Mouse (Mus musculus) CH12.LX (cell line): ENCODE data around the gene Exosc6. TPM values are rescaled to one million over a fixed set of nuclear protein-coding genes. Genes with fewer than 3 reads are reported as not detected.

Experiments used
- DNase-seq: peaks from one replicate; pipeline ENCODE4 v3.0.0-alpha.2; 2013; ENCODE audit errors: extremely low read depth
- H3K27ac ChIP-seq: 2 replicates; pipeline ENCODE4 v1.5.1; 2012; ENCODE audit warnings: low read depth, mild to moderate bottlenecking, control low read depth, moderate library complexity; ENCODE audit not compliant: insufficient read depth
- H3K27me3 ChIP-seq: replicated peaks from 2 replicates; pipeline ENCODE3; 2012; ENCODE audit warnings: inconsistent platforms
- H3K36me3 ChIP-seq, 2 experiments: replicated peaks in 1 of 2; 2 replicates each; pipeline versions ENCODE3 to v1.6.1; 2012; ENCODE audit warnings: inconsistent platforms in 1 of 2, low read length in 1 of 2, mild to moderate bottlenecking in 1 of 2, mixed read lengths in 1 of 2, moderate library complexity in 1 of 2; ENCODE audit not compliant: control insufficient read depth in 1 of 2, insufficient read depth in 1 of 2
- H3K4me1 ChIP-seq, 2 experiments: 2 replicates each; pipeline ENCODE4 v1.6.1; 2012; ENCODE audit warnings: inconsistent platforms in 1 of 2, moderate library complexity in 1 of 2; ENCODE audit not compliant: insufficient read depth in 2 of 2, control insufficient read depth in 1 of 2
- H3K4me2 ChIP-seq: 2 replicates; pipeline ENCODE4 v1.6.1; 2012; ENCODE audit warnings: low read depth, mild to moderate bottlenecking, control low read depth; ENCODE audit not compliant: poor library complexity, insufficient read depth, severe bottlenecking
- H3K4me3 ChIP-seq, 3 experiments: fragments of 150-350 bp in 1 of 3; sonication (generic) in 1 of 3; replicated peaks in 1 of 3; 2 replicates each; pipeline versions ENCODE3 to v1.5.1; 2011 to 2012; ENCODE audit warnings: low read depth in 2 of 3, low read length in 2 of 3, mild to moderate bottlenecking in 2 of 3, moderate library complexity in 2 of 3, control low read depth in 1 of 3, improper control_type of control experiment in 1 of 3, inconsistent platforms in 1 of 3, mixed read lengths in 1 of 3; ENCODE audit not compliant: poor library complexity in 1 of 3
- H3K79me2 ChIP-seq: replicated peaks from 2 replicates; pipeline ENCODE4 v1.6.1; 2012; ENCODE audit warnings: mild to moderate bottlenecking, moderate library complexity; ENCODE audit not compliant: control insufficient read depth, poor library complexity, insufficient read depth, severe bottlenecking; ENCODE audit errors: extremely low read depth
- H3K9ac ChIP-seq: 2 replicates; pipeline ENCODE4 v1.6.1; 2012; ENCODE audit warnings: low read depth, mild to moderate bottlenecking, control low read depth, moderate library complexity; ENCODE audit not compliant: insufficient read depth
- H3K9me3 ChIP-seq: replicated peaks from 2 replicates; pipeline ENCODE3; 2012; ENCODE audit warnings: low read length, inconsistent platforms, mixed read lengths
- BHLHE40 ChIP-seq: IDR thresholded peaks from 2 replicates; pipeline ENCODE4 v1.6.1; 2011; ENCODE audit warnings: mild to moderate bottlenecking, low read depth, low read length, improper control_type of control experiment
- CHD2 ChIP-seq: IDR thresholded peaks from 2 replicates; pipeline ENCODE4 v1.6.1; 2011; ENCODE audit warnings: low read length, improper control_type of control experiment
- ELF1 ChIP-seq: IDR thresholded peaks from 2 replicates; pipeline ENCODE4 v1.6.1; 2014; ENCODE audit warnings: low read depth, mild to moderate bottlenecking, inconsistent platforms, low read length, improper control_type of control experiment
- ETS1 ChIP-seq: conservative IDR thresholded peaks from 2 replicates; pipeline ENCODE4 v1.6.1; 2012; ENCODE audit warnings: low read depth, mild to moderate bottlenecking, inconsistent platforms, low read length, improper control_type of control experiment, moderate library complexity
- HCFC1 ChIP-seq: IDR thresholded peaks from 2 replicates; pipeline ENCODE4 v1.6.1; 2012; ENCODE audit warnings: low read depth, mild to moderate bottlenecking, inconsistent platforms, low read length, improper control_type of control experiment
- JUND ChIP-seq: conservative IDR thresholded peaks from 2 replicates; pipeline ENCODE4 v1.6.1; 2011; ENCODE audit warnings: low read depth, low read length, improper control_type of control experiment
- MEF2A ChIP-seq: IDR thresholded peaks from 2 replicates; pipeline ENCODE4 v1.6.1; 2014; ENCODE audit warnings: low read depth, mild to moderate bottlenecking, inconsistent platforms, low read length, improper control_type of control experiment, borderline replicate concordance
- MYC ChIP-seq: IDR thresholded peaks from 2 replicates; pipeline ENCODE4 v1.6.1; 2011; ENCODE audit warnings: low read depth, mild to moderate bottlenecking, improper control_type of control experiment, low read length
- NELFE ChIP-seq: IDR thresholded peaks from 2 replicates; pipeline ENCODE4 v1.6.1; 2011; ENCODE audit warnings: low read depth, low read length, improper control_type of control experiment
- PAX5 ChIP-seq: IDR thresholded peaks from 2 replicates; pipeline ENCODE4 v1.6.1; 2012; ENCODE audit warnings: low read length, inconsistent platforms, mixed read lengths
- POLR2A ChIP-seq: IDR thresholded peaks from 2 replicates; pipeline ENCODE4 v1.6.1; 2011; ENCODE audit warnings: low read depth, mild to moderate bottlenecking, improper control_type of control experiment, low read length
- POLR2AphosphoS2 ChIP-seq: IDR thresholded peaks from 2 replicates; pipeline ENCODE4 v1.6.1; 2011; ENCODE audit warnings: low read depth, low read length, improper control_type of control experiment
- RAD21 ChIP-seq: IDR thresholded peaks from 2 replicates; pipeline ENCODE4 v1.6.1; 2011; ENCODE audit warnings: low read depth, mild to moderate bottlenecking, low read length, improper control_type of control experiment, moderate library complexity
- SIN3A ChIP-seq: IDR thresholded peaks from 2 replicates; pipeline ENCODE4 v1.6.1; 2012; ENCODE audit warnings: low read length, improper control_type of control experiment, inconsistent platforms
- SMC3 ChIP-seq: IDR thresholded peaks from 2 replicates; pipeline ENCODE4 v1.6.1; 2011; ENCODE audit warnings: low read depth, low read length, improper control_type of control experiment
- TBP ChIP-seq: conservative IDR thresholded peaks from 2 replicates; pipeline ENCODE4 v1.6.1; 2011; ENCODE audit warnings: low read depth, low read length, improper control_type of control experiment
- TCF12 ChIP-seq: IDR thresholded peaks from 2 replicates; pipeline ENCODE4 v1.6.1; 2014; ENCODE audit warnings: low read depth, mild to moderate bottlenecking, inconsistent platforms, low read length, improper control_type of control experiment
- UBTF ChIP-seq: IDR thresholded peaks from 2 replicates; pipeline ENCODE4 v1.6.1; 2012; ENCODE audit warnings: low read depth, mild to moderate bottlenecking, inconsistent platforms, low read length, improper control_type of control experiment, moderate library complexity
- USF1 ChIP-seq: IDR thresholded peaks from 2 replicates; pipeline ENCODE4 v1.6.1; 2014; ENCODE audit warnings: low read depth, mild to moderate bottlenecking, inconsistent platforms, low read length, improper control_type of control experiment
- USF2 ChIP-seq: conservative IDR thresholded peaks from 2 replicates; pipeline ENCODE4 v1.6.1; 2011; ENCODE audit warnings: low read depth, low read length, improper control_type of control experiment
- ZC3H11A ChIP-seq: IDR thresholded peaks from 2 replicates; pipeline ENCODE4 v1.6.1; 2012; ENCODE audit warnings: low read depth, mild to moderate bottlenecking, inconsistent platforms, low read length, improper control_type of control experiment
- ZKSCAN1 ChIP-seq: IDR thresholded peaks from 2 replicates; pipeline ENCODE4 v1.6.1; 2012; ENCODE audit warnings: low read depth, inconsistent platforms, low read length, improper control_type of control experiment, borderline replicate concordance
- ZMIZ1 ChIP-seq: IDR thresholded peaks from 2 replicates; pipeline ENCODE4 v1.6.1; 2012; ENCODE audit warnings: low read depth, mild to moderate bottlenecking, inconsistent platforms, low read length, improper control_type of control experiment
- ZNF384 ChIP-seq: IDR thresholded peaks from 2 replicates; pipeline ENCODE4 v1.6.1; 2012; ENCODE audit warnings: low read depth, low read length, improper control_type of control experiment, inconsistent platforms
- dilution Hi-C: fragments of 300-500 bp; cut with MboI; formaldehyde crosslinking; loops from 2 replicates; pipeline ENCODE4 v1.14.3; 2020; ENCODE audit warnings: low sequenced_read_pairs; ENCODE audit not compliant: extremely low pct_unique_long_range_greater_than_20kb, extremely low pct_ligation_motif_present
- in situ Hi-C: fragments of 300-500 bp; cut with MboI; formaldehyde crosslinking; loops from 3 replicates; pipeline ENCODE4 v1.14.3; 2019; ENCODE audit warnings: low sequenced_read_pairs, low pct_ligation_motif_present, low pct_unique_long_range_greater_than_20kb, mixed read lengths
- polyA plus RNA-seq: library from polyadenylated mRNA; unstranded; fragments of >175 nt; gene quantifications from 2 replicates; pipeline ENCODE4 v1.2.1, GENCODE M21; 2012; ENCODE audit warnings: low read depth; ENCODE audit not compliant: insufficient read length
- total RNA-seq, 2 experiments: library from RNA; depleted of rRNA; stranded (reverse); fragments of 300-350 nt in 1 of 2; fragments of >200 nt in 1 of 2; gene quantifications; 2 replicates each; pipeline ENCODE4 v1.2.3; 2012 to 2014

The Exosc6 gene
- total and polyA plus RNA-seq, 3 experiments: 3.9 to 20.3 (median 3.9) TPM

GRCm38 (mm10) chr8:111029589-111029988 is 26.6 kb upstream of the Exosc6 start:
- peaks cover 11% of the 10 kb centered on the region for H3K79me2 ChIP-seq
- TF ChIP-seq TCF12: peak; percentile 50; the same call in 1 of the 2 replicates
- peak; percentile 59; the same call in 1 of the 2 replicates for TF ChIP-seq ELF1
- no peak; the same call in 1 of the 2 replicates for TF ChIP-seq MYC
- TF ChIP-seq TBP: peak; percentile 90
- TF ChIP-seq PAX5: no peak
- TF ChIP-seq USF2: no peak
- peak; percentile 58; the same call in 1 of the 2 replicates for TF ChIP-seq MEF2A
- no peak for TF ChIP-seq RAD21
- TF ChIP-seq ZC3H11A: no peak
- TF ChIP-seq ZMIZ1: no peak
- TF ChIP-seq HCFC1: peak; percentile 22; the same call in 1 of the 2 replicates
- 0 out of 2 replicates have a peak, but pooled peaks have one; percentile 27 for TF ChIP-seq NELFE
- no peak for TF ChIP-seq CHD2
- no peak for TF ChIP-seq ETS1
- TF ChIP-seq USF1: no peak
- no peak for TF ChIP-seq SMC3
- TF ChIP-seq POLR2AphosphoS2: no peak
- TF ChIP-seq ZNF384: no peak
- no peak for TF ChIP-seq JUND
- no peak for TF ChIP-seq UBTF
- TF ChIP-seq POLR2A: peak; percentile 55; the same call in 1 of the 2 replicates
- TF ChIP-seq BHLHE40: no peak
- no peak for TF ChIP-seq ZKSCAN1
- no peak; the same call in 1 of the 2 replicates for TF ChIP-seq SIN3A
- peak; percentile 89 for DNase-seq
- dilution Hi-C loops (no loop called here), in situ Hi-C loops (no loop called here)
- H3K4me3 ChIP-seq: peak overlapping the region; percentile 56 to 66 (median 64)
- peaks cover 0 to 8% of the 10 kb centered on the region in 2 experiments for H3K36me3 ChIP-seq
- H3K4me1 ChIP-seq: peaks cover 0 to 22% of the 10 kb centered on the region in 2 experiments; a peak in 3 of 4 replicates
- peak overlapping the region; percentile 87 for H3K9ac ChIP-seq
- H3K27ac ChIP-seq: no peak overlapping the region
- H3K4me2 ChIP-seq: peak overlapping the region; percentile 72
- H3K27me3 ChIP-seq: no peaks in the 10 kb centered on the region
- H3K9me3 ChIP-seq: no peaks in the 10 kb centered on the region
